ENCODE assay signal across 14 mouse cellular contexts in the genomic region with DNA sequence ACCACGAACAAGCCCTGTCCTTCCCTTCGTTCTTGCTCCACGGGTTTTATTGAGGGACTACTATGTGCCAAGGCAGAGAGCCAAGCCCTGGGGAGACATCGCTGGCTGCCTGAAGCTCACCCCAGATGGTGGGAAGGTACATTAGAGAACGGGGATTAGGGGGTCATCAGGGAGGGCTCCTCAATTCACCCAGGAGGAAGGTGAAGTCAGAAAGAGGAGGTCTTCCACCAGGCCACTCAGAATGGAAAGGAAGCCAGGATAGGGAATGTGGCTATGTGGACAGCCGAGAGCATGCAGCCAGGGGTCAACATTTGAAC. TPM values are rescaled to one million over a fixed set of nuclear protein-coding genes. Genes with fewer than 3 reads are reported as not detected.
DNase-seq lines count a peak whose midpoint lies in the region; ATAC-seq and TF ChIP-seq lines count a peak whose summit lies in the region.
"Had no signal": no experiment of that assay in that cellular context is flagged by ENCODE, and none has a peak within 500 bp of the region (broad histone marks: within the 10 kb centered on the region; RNA-seq: fewer than 3 reads in every experiment).

No protein-coding gene starts in this region.

- no peak for ATAC-seq in kidney, embryonic 16.5 days (ENCODE audit: low FRiP score, low TSS enrichment)
- no peak for ATAC-seq in stomach, postnatal 0 days (ENCODE audit: low FRiP score, low TSS enrichment)
- ATAC-seq: forebrain, postnatal 0 days had no signal

- 34% methylated on average over 6 of the region's 6 CpGs for WGBS in heart, adult 2 months
- WGBS in kidney, embryonic 16.5 days, result 29% methylated on average over 6 of the region's 6 CpGs
- WGBS in stomach, postnatal 0 days, result 38% methylated on average over 6 of the region's 6 CpGs

- H3K79me2 ChIP-seq in heart, adult 2 months (replicated peaks; ENCODE audit: control insufficient read depth, insufficient read depth, low read length), result no peaks in the 10 kb centered on the region

- intact Hi-C loops in heart, adult 2 months (cut with DNase I), result no loop called here
- intact Hi-C loops in heart, postnatal 14 days (cut with DNase I), result no loop called here

- no peaks in the 10 kb centered on the region for H3K27me3 ChIP-seq in heart, adult 2 months (ENCODE audit: control insufficient read depth, insufficient read depth, low read length)
- no peaks in the 10 kb centered on the region for H3K27me3 ChIP-seq in kidney, embryonic 16.5 days (ENCODE audit: insufficient read depth, low read length)
- H3K27me3 ChIP-seq in testis, adult 2 months (ENCODE audit: control insufficient read depth, insufficient read depth, low read length), result no peaks in the 10 kb centered on the region
- no peaks in the 10 kb centered on the region for H3K27me3 ChIP-seq in stomach, postnatal 0 days (ENCODE audit: control insufficient read depth, insufficient read depth, low read length)

- TF ChIP-seq EP300 in heart, adult 2 months (IDR thresholded peaks at IDR 0.05; ENCODE audit: insufficient read depth, low read depth, low read length), result no peak
- no peak for TF ChIP-seq EP300 in stomach, postnatal 0 days (optimal IDR thresholded peaks at IDR 0.05)

- no peak for TF ChIP-seq CTCF in heart, adult 2 months (IDR thresholded peaks at IDR 0.05)
- no peak for TF ChIP-seq CTCF in testis, adult 2 months (IDR thresholded peaks at IDR 0.05; ENCODE audit: control insufficient read depth, insufficient read depth, insufficient replicate concordance, low read depth, low read length)
- TF ChIP-seq CTCF in stomach, postnatal 0 days (IDR thresholded peaks at IDR 0.05; ENCODE audit: low read depth), result no peak

- no peak for TF ChIP-seq POLR2A in heart, adult 2 months (IDR thresholded peaks at IDR 0.05; ENCODE audit: insufficient read depth, low read depth, low read length)
- TF ChIP-seq POLR2A in testis, adult 2 months (IDR thresholded peaks at IDR 0.05; ENCODE audit: control insufficient read depth, low read depth, low read length), result no peak

- no peak overlapping the region for H3K4me3 ChIP-seq in heart, adult 2 months
- H3K4me3 ChIP-seq in kidney, embryonic 16.5 days (ENCODE audit: low read length), result no peak overlapping the region
- no peak overlapping the region for H3K4me3 ChIP-seq in testis, adult 2 months (ENCODE audit: control insufficient read depth, low read depth, low read length)
- no peak overlapping the region for H3K4me3 ChIP-seq in stomach, postnatal 0 days (ENCODE audit: low read depth, low read length)
- H3K4me3 ChIP-seq: neural tube, embryonic 12.5 days had no signal

- H3K4me2 ChIP-seq in kidney, embryonic 16.5 days (replicated peaks; ENCODE audit: low read depth, low read length), result no peak overlapping the region; the same call in 1 of the 2 replicates
- no peak overlapping the region for H3K4me2 ChIP-seq in stomach, postnatal 0 days (replicated peaks; ENCODE audit: low read depth)
- H3K4me2 ChIP-seq: neural tube, embryonic 12.5 days had no signal

- peak overlapping the region; percentile 68 for H3K27ac ChIP-seq in heart, adult 2 months
- peak overlapping the region; percentile 99 for H3K27ac ChIP-seq in kidney, embryonic 16.5 days (ENCODE audit: low read length)
- peak overlapping the region; percentile 15; the same call in 1 of the 2 replicates for H3K27ac ChIP-seq in testis, adult 2 months (ENCODE audit: control insufficient read depth, insufficient read depth, low read depth, low read length)
- H3K27ac ChIP-seq in stomach, postnatal 0 days (replicated peaks), result peak overlapping the region; percentile 90
- H3K27ac ChIP-seq: neural tube, embryonic 12.5 days had no signal

- H3K9ac ChIP-seq in heart, adult 2 months (ENCODE audit: low read depth, low read length), result no peak overlapping the region
- peak overlapping the region; percentile 50; the same call in 1 of the 2 replicates for H3K9ac ChIP-seq in kidney, embryonic 16.5 days (replicated peaks; ENCODE audit: low read length)
- H3K9ac ChIP-seq in stomach, postnatal 0 days (ENCODE audit: low read length), result no peak overlapping the region
- H3K9ac ChIP-seq: forebrain, postnatal 0 days; neural tube, embryonic 12.5 days had no signal

- DNase-seq in heart, adult 2 months, result no peak
- no peak for DNase-seq in heart, postnatal 14 days
- DNase-seq in kidney, postnatal 14 days, result no peak
- no peak for DNase-seq in testis, postnatal 10 days (ENCODE audit: low spot score)
- DNase-seq in stomach, postnatal 0 days (ENCODE audit: low spot score), result no peak
- no peak for DNase-seq in adrenal gland, adult (ENCODE audit: inconsistent age in 2 of 2, low spot score in 1 of 2)
- DNase-seq: forebrain, postnatal 0 days; midbrain, embryonic 14.5 days; retina, postnatal 1 day had no signal

- H3K9me3 ChIP-seq in kidney, embryonic 16.5 days (ENCODE audit: low read length), result no peaks in the 10 kb centered on the region
- no peaks in the 10 kb centered on the region for H3K9me3 ChIP-seq in stomach, postnatal 0 days (ENCODE audit: control insufficient read depth, low read length)
- H3K9me3 ChIP-seq: neural tube, embryonic 12.5 days had no signal

- H3K4me1 ChIP-seq in heart, adult 2 months (ENCODE audit: control insufficient read depth, insufficient read depth, low read length), result peaks cover 5% of the 10 kb centered on the region
- H3K4me1 ChIP-seq in kidney, embryonic 16.5 days (ENCODE audit: insufficient read depth, low read length), result peaks cover 75% of the 10 kb centered on the region
- peaks cover 15% of the 10 kb centered on the region for H3K4me1 ChIP-seq in testis, adult 2 months (ENCODE audit: control insufficient read depth, insufficient read depth, low read length)
- peaks cover 2% of the 10 kb centered on the region; the same call in 1 of the 2 replicates for H3K4me1 ChIP-seq in stomach, postnatal 0 days (replicated peaks; ENCODE audit: control insufficient read depth, insufficient read depth)

- H3K36me3 ChIP-seq in heart, adult 2 months (ENCODE audit: control insufficient read depth, insufficient read depth, low read length), result no peaks in the 10 kb centered on the region
- H3K36me3 ChIP-seq in kidney, embryonic 16.5 days (ENCODE audit: insufficient read depth, low read length), result peaks cover 5% of the 10 kb centered on the region; the same call in 1 of the 2 replicates
- no peaks in the 10 kb centered on the region for H3K36me3 ChIP-seq in testis, adult 2 months (ENCODE audit: control insufficient read depth, insufficient read depth, low read length)
- H3K36me3 ChIP-seq in stomach, postnatal 0 days (ENCODE audit: control insufficient read depth, insufficient read depth, low read length), result no peaks in the 10 kb centered on the region
- H3K36me3 ChIP-seq: neural tube, embryonic 12.5 days had no signal

RNA-seq across cellular contexts. Expression of a gene that starts 10.2 kb away (rescaled TPM):
- 1 to 10 TPM; 5.8 to 7.1 TPM for total RNA-seq in heart, adult 2 months (2021)
- 5.6 and 7.1 TPM in 2 replicates for polyA plus RNA-seq in heart, adult 2 months (2012; rRNA removed)
- 10 to 100 TPM in 1 of 2 experiments, 1 to 10 TPM in 1; 9.1 to 11.9 TPM for total RNA-seq in heart, postnatal 14 days (2021)
- polyA plus RNA-seq in kidney, embryonic 16.5 days (2015; fragmentation: Nextera tagmentation; extraction: Ambion mirVana), result 59.1 and 62.6 TPM in 2 replicates
- polyA plus RNA-seq in testis, adult 2 months (2012; rRNA removed), result 1.2 and 1.7 TPM in 2 replicates
- 17.2 and 19.7 TPM in 2 replicates for polyA plus RNA-seq in stomach, postnatal 0 days (2015; fragmentation: Nextera tagmentation; extraction: Ambion mirVana)

RNA-seq across cellular contexts. Expression of a gene that starts 14.1 kb away (rescaled TPM):
- not detected for total RNA-seq in heart, adult 2 months (2021)
- polyA plus RNA-seq in heart, adult 2 months (2012; rRNA removed), result not detected in 2 replicates
- not detected for total RNA-seq in heart, postnatal 14 days (2021)
- 24.4 and 31.8 TPM in 2 replicates for polyA plus RNA-seq in kidney, embryonic 16.5 days (2015; fragmentation: Nextera tagmentation; extraction: Ambion mirVana)
- polyA plus RNA-seq in testis, adult 2 months (2012; rRNA removed), result not detected in 2 replicates
- polyA plus RNA-seq in stomach, postnatal 0 days (2015; fragmentation: Nextera tagmentation; extraction: Ambion mirVana), result 0.73 and 1.7 TPM in 2 replicates
- total RNA-seq: forebrain, postnatal 0 days had no signal
- polyA plus RNA-seq: brain, embryonic 14.5 days; forebrain, postnatal 0 days; midbrain, embryonic 14.5 days; neural tube, embryonic 12.5 days had no signal

RNA-seq across cellular contexts. Expression of a gene that starts 32.3 kb away (rescaled TPM):
- 10 to 100 TPM; 33.9 to 37.6 TPM for total RNA-seq in heart, adult 2 months (2021)
- 42.9 and 43.5 TPM in 2 replicates for polyA plus RNA-seq in heart, adult 2 months (2012; rRNA removed)
- 10 to 100 TPM; 38.7 to 42.4 TPM for total RNA-seq in heart, postnatal 14 days (2021)
- 158 and 159 TPM in 2 replicates for polyA plus RNA-seq in kidney, embryonic 16.5 days (2015; fragmentation: Nextera tagmentation; extraction: Ambion mirVana)
- polyA plus RNA-seq in testis, adult 2 months (2012; rRNA removed), result 84.1 and 84.7 TPM in 2 replicates
- polyA plus RNA-seq in stomach, postnatal 0 days (2015; fragmentation: Nextera tagmentation; extraction: Ambion mirVana), result 110 and 121 TPM in 2 replicates

RNA-seq across cellular contexts. Expression of a gene that starts 32.8 kb away (rescaled TPM):
- not detected for total RNA-seq in heart, adult 2 months (2021)
- polyA plus RNA-seq in heart, adult 2 months (2012; rRNA removed), result not detected in 2 replicates
- total RNA-seq in heart, postnatal 14 days (2021), result not detected
- polyA plus RNA-seq in kidney, embryonic 16.5 days (2015; fragmentation: Nextera tagmentation; extraction: Ambion mirVana), result 0.51 and 0.86 TPM in 2 replicates
- 125 and 129 TPM in 2 replicates for polyA plus RNA-seq in testis, adult 2 months (2012; rRNA removed)
- polyA plus RNA-seq in stomach, postnatal 0 days (2015; fragmentation: Nextera tagmentation; extraction: Ambion mirVana), result 0.23 TPM in 1 of 2 replicates, not detected in the other
- total RNA-seq: forebrain, postnatal 0 days had no signal
- polyA plus RNA-seq: brain, embryonic 14.5 days; forebrain, postnatal 0 days; midbrain, embryonic 14.5 days; neural tube, embryonic 12.5 days; urinary bladder, adult 2 months had no signal

RNA-seq across cellular contexts. Expression of a gene that starts 37.8 kb away (rescaled TPM):
- not detected for total RNA-seq in heart, adult 2 months (2021)
- polyA plus RNA-seq in heart, adult 2 months (2012; rRNA removed), result not detected in 2 replicates
- total RNA-seq in heart, postnatal 14 days (2021), result not detected
- not detected in 2 replicates for polyA plus RNA-seq in kidney, embryonic 16.5 days (2015; fragmentation: Nextera tagmentation; extraction: Ambion mirVana)
- polyA plus RNA-seq in testis, adult 2 months (2012; rRNA removed), result 16.3 and 25.5 TPM in 2 replicates
- not detected in 2 replicates for polyA plus RNA-seq in stomach, postnatal 0 days (2015; fragmentation: Nextera tagmentation; extraction: Ambion mirVana)
- total RNA-seq: forebrain, postnatal 0 days had no signal
- polyA plus RNA-seq: brain, embryonic 14.5 days; forebrain, postnatal 0 days; midbrain, embryonic 14.5 days; neural tube, embryonic 12.5 days had no signal

Comparison
In these comparisons a context has a peak if more than half of its experiments do, and no peak if none do; other contexts are left out.
1. H3K27ac ChIP-seq: peak in every context shown above with its lines; median percentile 99 in kidney, embryonic 16.5 days; 90 in stomach, postnatal 0 days; 68 in heart, adult 2 months; 15 in testis, adult 2 months.